In the genomic region with DNA sequence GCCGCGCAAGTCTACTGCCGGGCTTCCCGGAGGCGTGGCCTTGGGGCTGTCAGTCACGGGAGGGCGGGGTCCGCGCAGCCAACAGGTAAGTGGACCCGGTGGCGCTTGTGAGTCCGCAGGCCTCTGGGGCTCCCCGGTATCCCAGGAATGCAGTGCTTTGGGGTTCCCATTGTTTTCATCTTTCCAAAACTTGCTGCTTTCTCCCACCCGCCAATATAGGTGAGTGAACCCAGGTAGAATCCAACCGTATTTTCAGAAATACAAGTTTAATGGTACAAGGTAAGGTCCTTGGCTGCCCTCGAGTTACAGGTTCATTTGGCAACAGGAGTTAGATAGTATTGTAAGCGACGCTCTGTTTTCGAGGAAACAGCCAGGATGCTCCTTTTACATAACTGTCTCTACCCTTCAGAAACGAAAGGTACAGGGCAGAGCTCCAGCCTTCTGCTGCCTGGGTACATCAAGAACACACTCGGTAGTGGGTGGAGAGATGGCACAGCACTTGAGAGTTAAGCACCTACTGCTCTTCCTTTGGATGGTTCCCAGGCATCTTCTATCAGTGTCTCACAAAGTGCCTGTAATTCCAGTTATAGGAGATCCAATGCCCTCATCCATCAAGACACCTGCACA, we compare ENCODE assay signal across 8 mouse cellular contexts. TPM values are rescaled to one million over a fixed set of nuclear protein-coding genes. Genes with fewer than 3 reads are reported as not detected.
DNase-seq lines count a peak whose midpoint lies in the region; ATAC-seq and TF ChIP-seq lines count a peak whose summit lies in the region.

No protein-coding gene starts in this region.

- peak overlapping the region; percentile 60 for H3K9ac ChIP-seq in hindbrain, embryonic 14.5 days
- H3K9ac ChIP-seq in liver, embryonic 14.5 days (replicated peaks) = peak overlapping the region; percentile 48

- peak overlapping the region; percentile 99 for H3K4me2 ChIP-seq in hindbrain, embryonic 14.5 days (replicated peaks)
- peak overlapping the region; percentile 99 for H3K4me2 ChIP-seq in liver, embryonic 14.5 days (ENCODE audit: low read depth)

- no peaks in the 10 kb centered on the region for H3K27me3 ChIP-seq in testis, adult 2 months (ENCODE audit: control insufficient read depth, insufficient read depth, low read length)
- peaks cover 11% of the 10 kb centered on the region for H3K27me3 ChIP-seq in hindbrain, embryonic 14.5 days (ENCODE audit: control insufficient read depth, insufficient read depth, low read length)
- no peaks in the 10 kb centered on the region for H3K27me3 ChIP-seq in liver, embryonic 14.5 days (ENCODE audit: control insufficient read depth, insufficient read depth, low read length)

- WGBS in hindbrain, embryonic 14.5 days = 6% methylated on average over 21 of the region's 21 CpGs
- WGBS in liver, embryonic 14.5 days (ENCODE audit: insufficient replicate concordance) = 7% methylated on average over 21 of the region's 21 CpGs

- peaks cover 10% of the 10 kb centered on the region for H3K4me1 ChIP-seq in testis, adult 2 months (ENCODE audit: control insufficient read depth, insufficient read depth, low read length)
- peaks cover 8% of the 10 kb centered on the region for H3K4me1 ChIP-seq in hindbrain, embryonic 14.5 days (replicated peaks; ENCODE audit: control insufficient read depth, insufficient read depth, low read length)
- H3K4me1 ChIP-seq in liver, embryonic 14.5 days (replicated peaks; ENCODE audit: control insufficient read depth in 2 of 2, insufficient read depth in 2 of 2, low read length in 1 of 2) = peaks cover 3 to 13% of the 10 kb centered on the region in 2 experiments; a peak in 3 of 4 replicates

- no peak for TF ChIP-seq POLR2A in testis, adult 2 months (IDR thresholded peaks at IDR 0.05; ENCODE audit: control insufficient read depth, low read depth, low read length)

- peak overlapping the region; percentile 86 for H3K4me3 ChIP-seq in testis, adult 2 months (ENCODE audit: control insufficient read depth, low read depth, low read length)
- peak overlapping the region; percentile 65 for H3K4me3 ChIP-seq in hindbrain, embryonic 14.5 days (replicated peaks; ENCODE audit: low read length)
- H3K4me3 ChIP-seq in liver, embryonic 14.5 days (ENCODE audit: insufficient read depth in 1 of 2, low read depth in 2 of 2, low read length in 2 of 2) = peak overlapping the region; percentile 59 to 62

- ATAC-seq in hindbrain, embryonic 14.5 days (ENCODE audit: low FRiP score) = no peak
- ATAC-seq in liver, embryonic 14.5 days (ENCODE audit: insufficient read depth) = no peak

- peaks cover 1% of the 10 kb centered on the region; the same call in 1 of the 2 replicates for H3K36me3 ChIP-seq in testis, adult 2 months (ENCODE audit: control insufficient read depth, insufficient read depth, low read length)
- H3K36me3 ChIP-seq in hindbrain, embryonic 14.5 days (replicated peaks; ENCODE audit: control insufficient read depth, insufficient read depth) = peaks cover 35% of the 10 kb centered on the region
- peaks cover 12% of the 10 kb centered on the region for H3K36me3 ChIP-seq in liver, embryonic 14.5 days (replicated peaks; ENCODE audit: control insufficient read depth, insufficient read depth, low read depth)

- DNase-seq in frontal cortex, adult 2 months (ENCODE audit: extremely low spot score in 1 of 2, low spot score in 1 of 2) = peak; percentile 54 to 66
- no peak for DNase-seq in frontal cortex, postnatal 10 days (ENCODE audit: low spot score in 2 of 2)
- no peak for DNase-seq in testis, postnatal 10 days (ENCODE audit: low spot score)
- no peak for DNase-seq in hindbrain, embryonic 14.5 days (ENCODE audit: low spot score)
- no peak for DNase-seq in liver, embryonic 14.5 days (ENCODE audit: low read depth in 3 of 3, low spot score in 3 of 3)
- peak; percentile 82 for DNase-seq in telencephalon, adult 2 months (ENCODE audit: low read depth, low spot score)
- no peak for DNase-seq in ovary, adult 18-20 months (ENCODE audit: low spot score)

- no peak for TF ChIP-seq CTCF in testis, adult 2 months (IDR thresholded peaks at IDR 0.05; ENCODE audit: control insufficient read depth, insufficient read depth, insufficient replicate concordance, low read depth, low read length)
- no peak for TF ChIP-seq CTCF in liver, embryonic 14.5 days (IDR thresholded peaks at IDR 0.05; ENCODE audit: low read depth)

- no peak for TF ChIP-seq EP300 in liver, embryonic 14.5 days (IDR thresholded peaks at IDR 0.05; ENCODE audit: low read depth)

- H3K27ac ChIP-seq in testis, adult 2 months (ENCODE audit: control insufficient read depth, insufficient read depth, low read depth, low read length) = peak overlapping the region; percentile 77
- H3K27ac ChIP-seq in hindbrain, embryonic 14.5 days = no peak overlapping the region
- no peak overlapping the region; the same call in 1 of the 2 replicates for H3K27ac ChIP-seq in liver, embryonic 14.5 days

- no peaks in the 10 kb centered on the region for H3K9me3 ChIP-seq in hindbrain, embryonic 14.5 days (ENCODE audit: control insufficient read depth, low read length)
- no peaks in the 10 kb centered on the region for H3K9me3 ChIP-seq in liver, embryonic 14.5 days (ENCODE audit: control insufficient read depth, low read length)

RNA-seq across cellular contexts. Expression of a gene that starts 0.6 kb away (rescaled TPM):
- polyA plus RNA-seq in frontal cortex, adult 2 months (2012; rRNA removed) = 41.7 and 45.1 TPM in 2 replicates
- 5.7 and 6.5 TPM in 2 replicates for polyA plus RNA-seq in testis, adult 2 months (2012; rRNA removed)
- polyA plus RNA-seq in hindbrain, embryonic 14.5 days (2014; fragmentation: Nextera tagmentation; extraction: Ambion mirVana) = 3.9 and 5.1 TPM in 2 replicates
- polyA plus RNA-seq in liver, embryonic 14.5 days (2012; rRNA removed) = 2.2 and 2.3 TPM in 2 replicates
- polyA plus RNA-seq in liver, embryonic 14.5 days (2014; fragmentation: Nextera tagmentation; extraction: Ambion mirVana) = 2.4 and 2.9 TPM in 2 replicates

RNA-seq across cellular contexts. Expression of a gene that starts 12.7 kb away (rescaled TPM):
- 53.5 and 55.8 TPM in 2 replicates for polyA plus RNA-seq in frontal cortex, adult 2 months (2012; rRNA removed)
- polyA plus RNA-seq in testis, adult 2 months (2012; rRNA removed) = 39.9 and 47.1 TPM in 2 replicates
- 29.9 and 43.2 TPM in 2 replicates for polyA plus RNA-seq in hindbrain, embryonic 14.5 days (2014; fragmentation: Nextera tagmentation; extraction: Ambion mirVana)
- polyA plus RNA-seq in liver, embryonic 14.5 days (2012; rRNA removed) = 17.9 and 24.7 TPM in 2 replicates
- polyA plus RNA-seq in liver, embryonic 14.5 days (2014; fragmentation: Nextera tagmentation; extraction: Ambion mirVana) = 11.0 and 14.0 TPM in 2 replicates

RNA-seq across cellular contexts. Expression of a gene that starts 44.3 kb away (rescaled TPM):
- polyA plus RNA-seq in frontal cortex, adult 2 months (2012; rRNA removed) = not detected in 2 replicates
- not detected in 2 replicates for polyA plus RNA-seq in testis, adult 2 months (2012; rRNA removed)
- polyA plus RNA-seq in hindbrain, embryonic 14.5 days (2014; fragmentation: Nextera tagmentation; extraction: Ambion mirVana) = 0.30 and 0.36 TPM in 2 replicates
- not detected in 2 replicates for polyA plus RNA-seq in liver, embryonic 14.5 days (2012; rRNA removed)
- polyA plus RNA-seq in liver, embryonic 14.5 days (2014; fragmentation: Nextera tagmentation; extraction: Ambion mirVana) = not detected in 2 replicates

RNA-seq across cellular contexts. Expression of a gene that starts 48.2 kb away (rescaled TPM):
- polyA plus RNA-seq in frontal cortex, adult 2 months (2012; rRNA removed) = not detected in 2 replicates
- polyA plus RNA-seq in testis, adult 2 months (2012; rRNA removed) = not detected in 2 replicates
- polyA plus RNA-seq in hindbrain, embryonic 14.5 days (2014; fragmentation: Nextera tagmentation; extraction: Ambion mirVana) = 0.57 TPM in 1 of 2 replicates, not detected in the other
- not detected in 2 replicates for polyA plus RNA-seq in liver, embryonic 14.5 days (2012; rRNA removed)
- polyA plus RNA-seq in liver, embryonic 14.5 days (2014; fragmentation: Nextera tagmentation; extraction: Ambion mirVana) = not detected in 2 replicates

Comparison
In these comparisons a context has a peak if more than half of its experiments do, and no peak if none do; other contexts are left out.
1. DNase-seq: peak in frontal cortex, adult 2 months (2 of 2) and telencephalon, adult 2 months (single experiment); none in frontal cortex, postnatal 10 days (0 of 2), testis, postnatal 10 days (single experiment), hindbrain, embryonic 14.5 days (single experiment), liver, embryonic 14.5 days (0 of 3) and ovary, adult 18-20 months (single experiment).
2. Peak in every context shown above with its lines, with median percentiles within 50 percentile points of each other: H3K4me3 ChIP-seq.